Mouse (Mus musculus) spleen, adult 2 months (tissue): ENCODE measurements at regions not wholly inside any gene's neighbourhood (a gene's known extent, or its start where the extent isn't known, plus 50 kb on each side); places are given as distances from the start of the nearest gene placed in this dataset.

Experiments used
- CTCF ChIP-seq: fragments of 200-500 bp; IDR thresholded peaks from 2 replicates; pipeline ENCODE4 v1.5.1; 2011; ENCODE audit warnings: mild to moderate bottlenecking, inconsistent platforms; ENCODE audit not compliant: insufficient read depth, insufficient read length, insufficient replicate concordance; ENCODE audit errors: extremely low read depth
- POLR2A ChIP-seq: fragments of 200-500 bp; IDR thresholded peaks from 2 replicates; pipeline ENCODE4 v1.6.1; 2011; ENCODE audit warnings: low read depth, low read length, inconsistent platforms

DNA sequence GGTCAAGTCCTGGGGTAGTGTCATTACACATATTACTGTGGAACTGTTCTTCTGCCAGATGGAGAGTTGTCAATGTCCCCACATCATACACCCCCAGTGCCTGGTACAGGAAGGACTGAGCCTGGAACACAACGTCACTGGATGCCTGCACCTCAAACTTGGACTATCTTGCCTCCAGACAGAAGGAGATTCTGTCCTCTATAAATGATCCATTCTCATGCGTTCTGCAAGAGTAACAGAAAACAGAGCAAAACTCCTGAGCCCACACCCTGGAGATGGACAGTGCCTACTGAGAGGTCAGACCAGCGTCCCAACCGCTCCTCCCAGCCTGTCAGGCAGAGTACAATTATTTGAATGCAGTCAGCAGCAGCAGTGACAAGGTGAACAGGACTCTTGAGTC is 261.1 kb downstream of the Dysf start:
- TF ChIP-seq CTCF (no peak), POLR2A (no peak)
